Mouse (Mus musculus) heart, postnatal 14 days (tissue): Measurements from ENCODE around the gene Prrx1. TPM values are rescaled to one million over a fixed set of nuclear protein-coding genes. Genes with fewer than 3 reads are reported as not detected.

ENCODE experiments used
- DNase-seq, 2 experiments: peaks; one replicate each; pipeline ENCODE4 v3.0.0; 2021 to 2022
- intact Hi-C: fragments of 180-260 bp; cut with DNase I; formaldehyde crosslinking; loops from one replicate; pipeline ENCODE4 v1.15.1; 2025
- total RNA-seq, 2 experiments: library from RNA; stranded (reverse); gene quantifications; 2 replicates each; pipeline ENCODE4 v1.2.3; 2021

The Prrx1 gene
- total RNA-seq, 2 experiments from 2014 or later, result 30.5 to 31.9 TPM

DNA sequence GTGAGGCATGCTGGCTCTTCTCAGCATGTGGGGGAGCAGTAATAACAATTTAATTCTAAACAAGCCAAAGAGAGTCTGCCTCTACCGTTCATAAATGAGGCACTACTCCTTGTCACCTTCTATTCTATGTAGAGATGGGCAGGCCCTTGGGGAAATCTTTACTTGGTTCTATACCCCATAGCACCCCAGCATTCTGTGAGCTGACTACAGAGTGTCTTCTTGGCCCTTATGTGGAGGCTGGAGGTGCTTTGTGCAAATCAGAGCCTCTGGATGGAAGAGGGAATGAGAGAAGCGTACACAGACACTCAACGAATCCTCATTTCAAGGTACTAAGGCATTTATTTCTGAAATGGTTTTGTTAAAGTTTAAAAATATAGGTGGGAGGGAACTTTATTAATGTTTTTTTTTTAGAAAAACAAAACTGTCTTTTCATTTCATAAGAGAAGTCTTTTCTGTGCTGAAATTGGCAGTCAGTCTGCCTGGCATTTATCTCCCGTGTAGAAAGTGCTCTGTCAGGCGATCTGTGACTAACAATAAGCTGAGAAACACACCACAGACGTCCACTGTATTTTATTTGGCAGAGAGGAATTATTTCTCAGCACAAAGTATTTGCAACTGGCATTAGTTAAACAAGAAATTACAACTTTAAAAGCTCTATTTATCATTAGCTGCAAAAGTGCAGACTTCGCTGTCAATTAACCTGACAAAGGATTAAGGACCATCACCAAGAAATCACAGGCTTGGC is 33.2 kb downstream of the Prrx1 start:
- DNase-seq, result no peak
- intact Hi-C loops, result no loop called here

DNA sequence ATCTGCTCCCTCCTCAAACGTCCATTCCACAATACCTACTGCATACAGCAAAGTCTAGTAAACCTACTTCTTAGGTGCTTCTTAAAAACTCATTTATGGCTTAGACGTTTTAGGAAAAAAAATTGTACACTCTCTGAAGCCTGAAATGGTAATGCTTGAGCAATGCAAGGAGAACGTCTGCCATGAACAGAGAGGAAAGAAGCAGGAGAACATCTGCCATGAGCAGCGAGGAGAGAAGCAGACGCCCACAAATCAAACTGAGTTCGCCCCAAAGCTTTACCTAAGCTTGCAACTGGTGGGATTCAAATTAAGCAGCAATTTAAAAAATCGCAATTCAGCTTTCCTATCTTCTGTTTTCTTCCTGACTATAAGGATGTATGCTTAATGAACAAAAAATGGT is 36.4 kb downstream of the Prrx1 start:
- DNase-seq, result no peak
- intact Hi-C loops, result no loop called here

DNA sequence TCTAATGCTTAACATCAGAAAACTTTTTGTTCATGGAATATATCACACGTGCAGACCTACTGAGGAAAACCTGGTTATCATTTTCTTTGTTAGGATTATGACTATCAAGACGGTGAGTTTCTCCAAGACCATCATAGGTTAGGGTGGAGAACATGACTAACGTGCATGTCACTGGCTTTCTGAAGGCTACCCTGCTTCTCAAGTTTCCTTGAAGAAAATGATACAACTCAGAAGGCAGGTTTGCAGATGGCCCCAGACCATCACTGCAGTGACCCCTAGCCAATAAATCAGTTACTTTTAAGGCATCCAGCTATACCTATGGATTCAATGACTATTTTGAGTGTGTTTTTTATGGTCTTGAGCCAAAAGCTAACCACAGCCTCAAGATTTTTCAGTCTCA is 38.6 kb downstream of the Prrx1 start:
- no peak for DNase-seq
- intact Hi-C loops, result no loop called here

DNA sequence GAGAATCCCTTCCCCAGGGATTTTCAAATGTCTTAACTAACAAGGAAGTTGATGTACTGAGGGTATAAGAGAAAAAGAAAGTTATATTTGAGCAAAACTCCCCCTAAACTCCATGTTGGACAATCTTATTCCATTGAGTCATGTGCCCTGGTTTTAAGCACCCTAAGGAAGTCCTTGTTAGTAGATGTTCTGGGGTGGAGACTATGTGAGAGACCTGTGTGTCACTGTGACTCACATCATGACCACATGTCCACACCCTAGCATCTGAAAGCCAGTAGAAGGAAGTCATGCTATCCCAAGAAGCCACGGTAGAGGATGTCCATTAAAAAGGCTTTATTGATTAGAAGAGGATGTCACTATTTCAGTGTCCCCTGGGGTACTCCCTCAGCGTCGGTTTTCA is 40.4 kb downstream of the Prrx1 start:
- intact Hi-C loops, result no loop called here
- DNase-seq, result no peak

DNA sequence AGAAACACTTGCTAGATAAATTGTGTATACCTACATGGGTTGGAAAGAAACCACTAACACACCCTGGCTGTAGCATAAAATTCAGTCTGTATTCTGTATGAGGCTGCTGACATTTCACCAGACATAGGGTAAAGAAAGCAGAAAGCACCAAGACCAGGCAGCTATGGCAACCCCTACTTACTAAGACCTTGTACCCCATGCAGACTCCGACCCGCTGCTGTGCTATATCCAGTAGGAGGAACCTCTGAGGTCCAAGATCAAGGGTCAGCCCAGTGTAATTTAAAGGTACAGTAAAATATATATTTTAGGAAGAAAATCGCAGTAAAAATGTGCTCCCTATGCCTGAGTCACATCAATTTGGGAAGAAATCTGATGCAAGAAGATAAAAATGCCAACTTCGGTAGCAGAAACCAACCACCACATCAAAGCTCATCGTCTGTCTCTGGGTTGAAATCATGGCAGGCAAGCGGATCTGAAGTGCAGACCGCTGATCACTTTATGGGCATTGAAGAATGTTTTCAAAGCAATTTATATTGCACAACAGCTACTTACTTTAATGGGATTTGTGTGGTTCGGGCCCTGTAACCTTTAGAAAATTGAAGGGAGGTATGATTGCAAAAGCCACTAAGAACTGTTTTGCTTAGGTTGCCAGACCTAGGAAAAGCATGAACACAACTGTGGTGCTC is 46.5 kb downstream of the Prrx1 start:
- no peak for DNase-seq
- intact Hi-C loops, result no loop called here

DNA sequence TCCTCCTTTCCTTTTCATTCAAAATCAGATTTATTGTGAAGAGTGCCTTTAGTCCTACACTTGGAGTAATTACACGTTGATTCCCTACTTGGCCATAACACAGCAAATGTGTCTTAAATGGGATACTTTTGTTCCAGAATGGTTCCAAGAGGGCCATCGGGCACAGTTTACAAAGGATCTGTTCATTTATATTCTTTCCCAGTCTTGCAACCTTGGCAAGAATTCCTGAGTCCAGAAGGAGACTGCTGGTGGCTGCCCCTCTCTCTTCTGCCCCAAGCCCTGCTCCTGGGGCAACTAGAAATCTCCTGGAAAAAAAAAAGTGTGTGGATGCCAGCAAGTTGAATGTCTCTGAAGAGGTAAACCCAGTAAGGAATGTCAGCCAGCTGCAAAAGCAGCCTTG is 56.2 kb downstream of the Prrx1 start:
- no peak for DNase-seq
- intact Hi-C loops, result no loop called here

DNA sequence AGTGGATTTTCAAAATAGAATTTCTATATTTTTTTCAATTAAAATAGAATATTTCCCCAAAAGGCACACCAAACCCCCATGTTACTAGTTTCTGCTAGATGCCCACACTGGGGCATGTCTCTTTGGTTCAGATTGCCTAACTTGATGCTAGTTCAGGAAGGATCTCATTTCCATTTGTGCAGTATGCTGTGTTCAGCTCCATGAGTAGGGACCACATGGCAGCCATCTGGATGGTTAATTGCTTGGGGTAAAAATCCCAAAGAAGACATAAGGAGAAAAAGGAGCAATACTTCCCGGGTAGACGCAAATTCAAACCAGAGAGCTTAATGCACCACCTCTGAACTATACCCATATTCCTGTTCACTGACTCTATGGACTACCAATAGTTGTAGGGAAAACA is 57.6 kb downstream of the Prrx1 start:
- intact Hi-C loops, result no loop called here
- no peak for DNase-seq

DNA sequence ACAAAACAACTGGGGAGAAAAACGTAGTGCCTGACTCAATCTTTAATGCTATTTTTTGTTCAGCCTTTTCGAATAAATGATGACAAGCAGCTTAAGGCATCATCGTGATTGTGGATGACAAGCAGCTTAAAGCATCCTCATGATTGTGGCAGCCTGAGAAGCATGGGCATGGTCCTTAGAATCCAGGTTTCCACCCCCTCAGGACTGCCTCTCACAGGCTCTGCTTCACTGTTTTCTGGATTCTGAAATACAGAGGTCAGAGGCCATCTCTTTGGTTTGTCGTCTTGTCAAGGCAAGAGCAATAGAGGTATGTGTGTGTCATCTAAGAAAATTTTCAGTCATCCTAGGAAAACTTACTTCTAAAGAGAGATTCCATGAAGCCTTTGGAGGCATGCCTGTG is 60.7 kb downstream of the Prrx1 start:
- no peak for DNase-seq
- intact Hi-C loops, result loop anchor here (5.0 kb wide), 1 partner anchor 60 kb away; the partner anchor contains the start of gene Prrx1

DNA sequence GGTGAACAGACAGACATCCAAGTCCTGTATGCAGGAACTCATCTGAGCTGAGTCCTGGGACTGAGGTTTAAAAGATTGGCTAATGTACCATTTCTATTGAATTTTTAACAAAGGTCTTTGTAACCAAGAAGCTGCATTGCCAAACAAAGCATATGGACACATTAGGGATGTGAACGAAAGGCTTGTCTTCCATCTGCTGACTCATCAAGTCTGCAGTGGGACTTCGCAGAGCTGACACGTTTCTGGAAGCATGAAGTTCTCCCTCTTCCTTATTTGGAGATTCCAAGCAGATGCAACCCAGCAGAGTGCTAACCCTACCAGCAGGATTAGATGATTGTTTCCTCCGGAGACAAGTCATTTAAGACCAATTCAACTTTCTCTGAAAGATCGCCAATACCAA is 61.2 kb downstream of the Prrx1 start:
- intact Hi-C loops, result loop anchor here (5.0 kb wide), 1 partner anchor 60 kb away; the partner anchor contains the start of gene Prrx1
- DNase-seq, result no peak

DNA sequence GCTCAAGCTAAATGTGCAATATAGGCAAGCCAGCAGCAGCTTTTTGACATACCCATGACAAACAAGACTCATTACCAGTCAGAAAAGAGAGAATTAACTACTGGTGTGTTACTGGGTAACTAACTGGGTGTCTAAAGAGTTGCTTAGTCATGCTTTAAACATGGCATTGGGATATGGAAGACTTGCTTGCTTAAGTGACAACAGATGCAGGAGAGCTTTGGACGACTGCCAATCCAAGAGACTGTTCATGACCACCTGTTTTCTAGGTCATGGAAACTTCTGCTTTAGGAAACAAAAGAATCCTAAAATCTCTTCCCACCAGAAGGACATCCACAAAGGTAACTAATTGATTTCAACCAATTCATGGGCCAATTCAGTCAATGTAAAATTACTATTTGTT is 61.7 kb downstream of the Prrx1 start:
- DNase-seq, result no peak
- intact Hi-C loops, result loop anchor here (5.0 kb wide), 1 partner anchor 61 kb away; the partner anchor contains the start of gene Prrx1

DNA sequence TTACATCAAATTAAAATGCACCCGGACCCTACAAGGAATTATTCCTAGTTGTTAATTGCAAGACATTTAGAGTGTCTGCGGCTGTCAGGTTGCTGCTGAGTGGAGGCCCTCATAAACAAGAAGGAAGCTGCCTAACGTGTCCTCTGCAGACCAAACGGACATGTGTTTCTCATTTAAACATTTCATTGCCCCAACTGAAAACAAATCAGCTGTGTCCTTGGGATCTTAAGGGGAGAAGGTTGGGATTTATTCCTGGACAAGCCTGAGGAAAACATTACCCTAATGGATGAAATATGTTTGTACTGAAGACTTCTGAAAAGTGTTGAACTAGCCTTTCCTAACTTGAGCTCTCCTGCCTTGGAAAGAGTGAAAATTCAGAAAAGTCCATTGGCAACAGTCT is 74.6 kb downstream of the Prrx1 start:
- DNase-seq, result no peak
- intact Hi-C loops, result no loop called here

DNA sequence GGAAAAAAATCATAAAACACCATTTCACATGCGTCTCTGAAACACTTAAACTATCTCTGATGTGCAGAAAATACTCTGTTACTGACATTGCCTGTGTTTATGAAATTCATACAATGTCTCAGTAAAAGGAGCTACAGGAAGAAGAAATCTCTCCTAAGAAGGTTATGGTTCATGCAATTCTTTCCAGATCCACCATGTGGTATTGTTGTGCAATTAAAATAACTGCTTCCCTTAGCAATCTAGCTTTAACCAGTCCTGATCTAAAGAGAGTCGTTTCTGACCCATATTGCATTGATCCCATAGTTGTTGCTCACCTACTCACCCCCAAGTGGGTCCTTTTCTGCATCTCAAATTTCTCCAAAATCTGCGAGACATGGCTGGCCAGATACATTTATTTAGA is 82.3 kb downstream of the Prrx1 start:
- intact Hi-C loops, result loop anchor here (5.0 kb wide), 1 partner anchor 81 kb away; the partner anchor contains the start of gene Prrx1
- no peak for DNase-seq

DNA sequence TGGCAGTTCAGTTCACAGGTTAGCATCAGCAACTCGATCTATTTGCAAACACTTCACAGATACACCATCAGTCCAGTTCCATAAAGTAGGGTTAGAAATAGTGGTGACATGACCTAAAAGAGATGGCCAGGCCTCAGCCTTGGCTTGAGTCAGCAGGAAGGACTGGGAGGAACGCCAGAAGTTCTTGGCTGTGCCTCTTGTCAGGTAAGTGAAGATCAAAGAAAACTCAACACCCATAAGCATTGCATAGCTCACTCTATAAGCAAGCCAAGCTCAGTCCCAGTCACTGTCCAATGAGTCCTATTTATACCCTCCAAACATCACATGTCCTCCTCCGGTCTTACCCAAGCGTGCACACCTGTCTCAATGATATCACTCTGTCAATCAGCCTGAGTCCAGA is 87.2 kb downstream of the Prrx1 start:
- intact Hi-C loops, result no loop called here
- no peak for DNase-seq

DNA sequence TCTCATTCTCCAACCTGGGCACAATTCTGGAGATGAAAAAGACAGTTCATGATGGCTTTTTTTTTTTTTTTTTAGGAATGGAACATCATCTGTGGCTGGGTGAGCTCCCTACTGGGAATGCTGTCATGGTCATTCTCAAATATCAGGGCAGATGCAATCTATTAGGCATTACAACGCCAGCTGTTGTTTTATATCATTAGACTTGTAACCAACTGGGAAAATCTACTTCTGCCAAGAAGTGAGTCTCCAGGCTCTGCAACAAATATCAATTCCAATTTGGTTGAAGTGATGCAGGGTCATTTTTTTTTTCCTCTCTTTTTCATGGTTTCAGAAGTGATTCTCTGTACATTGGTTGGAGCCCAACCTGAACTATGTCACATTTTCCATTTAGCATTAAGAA is 91.7 kb downstream of the Prrx1 start:
- no peak for DNase-seq
- intact Hi-C loops, result no loop called here

DNA sequence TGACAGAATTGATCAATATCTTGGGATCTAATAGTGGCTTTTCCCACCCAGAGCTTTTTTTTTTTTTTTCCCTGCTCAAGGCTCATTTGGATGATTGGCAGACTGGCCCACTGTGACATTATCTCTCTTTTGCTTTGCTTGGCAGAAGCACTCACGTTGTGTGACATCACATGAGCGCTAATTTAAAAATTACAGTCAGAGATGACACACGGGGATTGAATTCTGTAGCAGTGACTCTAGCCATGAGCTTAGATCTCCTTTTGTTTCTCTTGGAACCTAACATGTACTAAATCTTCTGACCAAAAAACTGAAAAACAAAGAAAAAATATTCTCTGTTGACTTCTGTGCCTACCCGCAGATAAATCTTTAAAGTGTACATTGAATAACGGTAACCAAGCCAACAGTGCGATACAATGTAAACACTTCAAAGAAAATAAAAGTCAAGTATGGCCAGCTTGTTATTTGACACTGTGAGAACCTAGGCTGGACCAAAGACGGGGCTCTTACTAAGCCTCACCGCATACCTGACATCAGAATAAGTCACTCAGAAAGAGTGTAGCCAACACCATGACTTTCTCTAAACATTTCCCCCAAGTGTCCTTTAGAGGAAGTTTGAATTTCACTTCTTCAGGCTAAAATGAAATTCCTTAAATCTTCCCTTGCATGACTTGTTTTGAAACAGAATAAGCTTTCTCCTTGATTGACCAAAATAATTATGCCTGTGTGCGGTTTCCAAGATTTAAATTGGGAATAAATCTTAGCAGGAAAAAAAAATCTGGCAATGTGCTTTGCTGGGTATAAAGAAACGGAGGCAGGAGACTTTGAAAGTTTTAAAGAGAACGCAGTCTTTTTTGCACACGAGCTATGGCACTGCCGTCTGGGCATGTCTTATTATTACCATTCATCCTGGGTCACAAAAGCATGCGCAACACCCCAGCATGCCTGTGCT is 104.3 kb downstream of the Prrx1 start:
- no peak for DNase-seq
- intact Hi-C loops, result no loop called here

DNA sequence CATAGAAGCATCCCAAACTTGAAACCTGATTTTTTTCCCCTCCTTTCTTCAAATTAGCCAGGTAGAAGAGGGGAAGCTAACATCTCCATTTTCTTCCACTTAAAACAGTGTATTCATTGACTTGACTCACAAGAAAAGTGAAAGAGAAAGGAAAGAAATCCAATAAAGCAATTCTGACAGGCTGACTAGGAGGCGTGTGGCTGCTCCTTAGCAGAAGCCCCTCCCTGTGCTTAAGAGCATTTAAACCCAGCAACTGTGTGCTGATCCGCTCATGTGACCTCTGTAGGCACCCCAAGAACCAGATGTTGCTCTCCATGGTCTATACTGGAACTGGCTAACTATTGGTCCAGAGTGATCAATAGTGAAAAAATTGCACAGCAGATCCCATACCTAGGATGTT is 114.7 kb downstream of the Prrx1 start:
- intact Hi-C loops, result no loop called here
- no peak for DNase-seq

DNA sequence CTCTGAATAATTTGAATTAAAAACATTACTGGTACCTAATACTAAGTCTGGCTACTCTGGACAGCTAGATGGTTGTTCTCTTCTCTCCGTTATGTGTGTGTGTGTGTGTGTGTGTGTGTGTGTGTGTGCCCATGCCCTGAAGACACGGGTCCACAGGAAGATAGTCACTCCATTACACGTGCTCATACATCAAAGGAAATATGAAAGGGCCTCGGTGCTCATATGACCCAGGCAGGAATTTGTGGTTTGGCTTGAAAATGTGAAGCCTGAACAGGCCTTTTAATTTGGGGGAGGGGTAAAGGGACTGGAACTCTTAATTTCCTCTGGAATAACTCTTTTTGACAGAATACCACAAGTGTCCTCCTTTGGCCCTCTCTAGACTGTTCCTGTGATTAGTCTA is 115.5 kb downstream of the Prrx1 start:
- intact Hi-C loops, result no loop called here
- DNase-seq, result no peak
